Mouse (Mus musculus) cerebellum, adult (tissue): ENCODE data around the gene Prr27.
A peak's percentile ranks its signal among the peaks of the same experiment; 100 is the strongest.

Experiments used
- ATAC-seq: cut with Nextera tagmentation; 2 replicates; pipeline ENCODE4 v1.9.2; 2017; ENCODE audit warnings: mild to moderate bottlenecking, moderate library complexity, mixed read lengths; ENCODE audit not compliant: insufficient number of reproducible peaks, low FRiP score, low TSS enrichment

The Prr27 gene

GRCm38 (mm10) chr5:87825386-87825785 is at the start of gene Prr27:
TSS of gene Prr27 (plus strand) at chr5:87825686.
- no peak for ATAC-seq

GRCm38 (mm10) chr5:87782731-87783130 is 42.8 kb upstream of the Prr27 start:
- ATAC-seq: no peak

- no peak for ATAC-seq
These were observed 17.7 kb upstream of the Prr27 start, which contains the start of gene Csn1s2b for GRCm38 (mm10) chr5:87807782-87808181. TSS of gene Csn1s2b (plus strand) at chr5:87808082.

DNA sequence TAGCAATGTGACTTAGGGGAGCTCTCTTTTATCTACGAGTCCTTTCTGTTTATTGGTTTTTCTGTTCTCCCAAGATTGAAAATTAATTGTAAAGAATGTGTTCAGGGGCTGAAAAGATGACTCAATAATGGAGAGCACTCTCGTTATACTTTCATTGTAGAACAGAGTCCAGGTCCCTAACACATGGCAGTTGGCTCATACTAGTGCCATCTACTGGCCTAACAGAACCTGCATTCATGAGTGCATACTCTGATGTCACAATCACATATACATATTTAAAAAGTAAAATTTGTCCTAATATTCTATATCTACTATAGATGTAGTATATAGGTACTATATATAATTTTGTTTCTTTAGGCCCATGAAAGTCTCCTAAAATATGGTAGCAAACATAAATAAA is 16.2 kb upstream of the Prr27 start:
- ATAC-seq: no peak

- ATAC-seq: no peak
These were observed 29.7 kb downstream of the Prr27 start for GRCm38 (mm10) chr5:87855136-87855716.

GRCm38 (mm10) chr5:87870084-87870483 is 44.6 kb downstream of the Prr27 start:
- peak; percentile 58; the same call in 1 of the 2 replicates for ATAC-seq

GRCm38 (mm10) chr5:87871423-87871822 is 45.9 kb downstream of the Prr27 start:
- ATAC-seq: no peak

DNA sequence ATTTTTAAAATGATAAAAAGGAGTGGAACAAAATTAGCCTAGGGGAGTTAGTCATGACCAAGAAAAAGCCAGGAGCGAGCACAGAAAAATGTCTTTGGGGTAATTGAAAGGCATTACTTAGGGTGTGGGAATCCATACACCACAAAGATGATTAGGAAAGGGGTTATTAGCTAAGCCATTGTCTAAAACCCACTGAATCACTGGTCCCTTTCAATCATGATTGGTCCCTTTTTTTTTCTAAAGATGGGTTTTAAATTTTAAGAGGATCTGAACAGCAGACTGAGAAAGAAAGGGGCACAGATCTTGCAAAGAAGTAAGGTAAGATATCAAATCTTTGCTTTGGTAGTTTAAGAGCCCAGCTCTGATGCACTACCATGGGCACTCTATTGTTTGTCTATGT is 59.2 kb downstream of the Prr27 start, which contains the start of gene Odam:
Odam (plus strand) TSS at position 301 of the 400 bp plus-strand sequence.
- ATAC-seq: no peak
